Mouse (Mus musculus) embryonic facial prominence, embryonic 10.5 days (tissue): ENCODE data around the gene Trdmt1. TPM values are rescaled to one million over a fixed set of nuclear protein-coding genes. Genes with fewer than 3 reads are reported as not detected.

Experiments
- DNase-seq: peaks from one replicate; pipeline ENCODE4 v3.0.0-alpha.2; 2017; ENCODE audit warnings: low spot score
- H3K27ac ChIP-seq: fragments of 300-500 bp; sonication (generic); replicated peaks from 2 replicates; pipeline ENCODE4 v1.5.1; 2016; ENCODE audit warnings: mild to moderate bottlenecking
- H3K27me3 ChIP-seq: fragments of 300-500 bp; sonication (generic); replicated peaks from 2 replicates; pipeline ENCODE4 v1.6.1; 2016; ENCODE audit warnings: low read depth, mild to moderate bottlenecking; ENCODE audit not compliant: poor library complexity, severe bottlenecking
- H3K36me3 ChIP-seq: fragments of 300-500 bp; sonication (generic); replicated peaks from 2 replicates; pipeline ENCODE4 v1.6.1; 2016; ENCODE audit warnings: mild to moderate bottlenecking, moderate library complexity
- H3K4me1 ChIP-seq: fragments of 300-500 bp; sonication (generic); 2 replicates; pipeline ENCODE4 v1.6.1; 2016
- H3K4me3 ChIP-seq: fragments of 300-500 bp; sonication (generic); 2 replicates; pipeline ENCODE4 v1.5.1; 2016; ENCODE audit warnings: mild to moderate bottlenecking, moderate library complexity
- H3K9me3 ChIP-seq: fragments of 300-500 bp; sonication (generic); 2 replicates; pipeline ENCODE4 v1.6.1; 2016; ENCODE audit warnings: mild to moderate bottlenecking
- WGBS: fragments of 180-500 bp; shearing (Covaris S2); methylation state at CpG from one replicate; pipeline ENCODE4 v1.1.7; 2016; 5-methylcytosine and 5-hydroxymethylcytosine counted together
- polyA plus RNA-seq: library from polyadenylated mRNA; unstranded; fragments of >200 nt; fragmentation: Nextera tagmentation; extraction: Ambion mirVana; gene quantifications from 2 replicates; pipeline ENCODE4 v1.2.1, GENCODE M21; 2016

The Trdmt1 gene
- polyA plus RNA-seq, 1 experiment from 2014 or later = 7.5 TPM

DNA sequence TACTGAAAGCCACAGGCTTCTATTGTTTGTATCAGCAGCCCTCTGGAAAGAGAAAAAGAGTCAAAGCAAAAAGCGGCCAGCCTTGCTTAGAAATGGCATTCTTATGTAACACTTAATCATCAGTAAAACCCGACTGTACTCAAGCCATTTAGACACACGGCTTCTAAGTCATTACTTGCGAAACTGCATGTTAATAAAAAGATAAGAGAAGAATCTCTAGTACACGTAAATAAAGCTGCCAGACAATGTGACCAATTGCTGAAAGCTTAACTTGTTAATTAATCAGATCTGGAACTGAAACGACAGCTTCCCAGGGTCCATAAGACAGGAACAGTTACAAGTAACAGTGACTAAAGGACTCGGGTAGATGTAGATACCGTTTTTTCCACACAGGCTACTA, 22.4 kb downstream of the Trdmt1 start:
- peaks cover 6% of the 10 kb centered on the region; the same call in 1 of the 2 replicates for H3K36me3 ChIP-seq
- 0 out of 2 replicates have a peak, but pooled peaks cover 4% of the 10 kb centered on the region for H3K4me1 ChIP-seq
- H3K27ac ChIP-seq = no peak overlapping the region
- 68% methylated on average over 8 of the region's 8 CpGs for WGBS
- no peak for DNase-seq
- no peaks in the 10 kb centered on the region for H3K27me3 ChIP-seq
- H3K9me3 ChIP-seq = no peaks in the 10 kb centered on the region
- H3K4me3 ChIP-seq = no peak overlapping the region

- Histone ChIP-seq H3K27me3 (no peaks in the 10 kb centered on the region), H3K36me3 (peaks cover 6% of the 10 kb centered on the region; the same call in 1 of the 2 replicates), H3K4me3 (no peak overlapping the region), H3K9me3 (no peaks in the 10 kb centered on the region), H3K27ac (0 out of 2 replicates have a peak overlapping the region, but pooled peaks have one; percentile 14), H3K4me1 (0 out of 2 replicates have a peak, but pooled peaks cover 3% of the 10 kb centered on the region)
- WGBS = 52% methylated on average over 4 of the region's 4 CpGs
- DNase-seq = no peak
Observed at GRCm38 (mm10) chr2:13514949-13515348, 29.5 kb downstream of the Trdmt1 start.

GRCm38 (mm10) chr2:13502717-13503116, 41.8 kb downstream of the Trdmt1 start:
- no peak for DNase-seq

DNA sequence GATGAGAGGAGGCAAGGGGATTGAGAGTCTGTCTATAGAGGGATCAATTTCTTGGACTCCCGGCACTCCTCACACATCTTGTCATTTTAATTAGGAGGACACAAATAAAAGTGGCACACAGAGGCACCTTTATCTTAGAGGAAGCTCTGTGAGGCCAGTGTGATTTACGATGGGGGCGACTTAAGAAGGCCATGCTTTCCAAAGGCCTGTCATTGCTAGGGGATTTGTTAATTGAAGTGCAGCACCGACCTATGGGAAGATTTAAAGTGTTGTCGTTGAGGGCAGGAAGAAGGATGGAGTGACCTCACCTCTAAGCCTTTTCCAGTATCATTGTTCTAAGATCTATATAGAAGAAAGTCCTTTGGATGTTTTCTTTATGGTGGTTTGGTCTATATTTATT, 42.9 kb downstream of the Trdmt1 start:
- no peaks in the 10 kb centered on the region for H3K9me3 ChIP-seq
- no peak overlapping the region for H3K27ac ChIP-seq

More at GRCm38 (mm10) chr2:13502717-13503116, 41.8 kb downstream of the Trdmt1 start:
- Histone ChIP-seq H3K4me3 (no peak overlapping the region), H3K27ac (no peak overlapping the region), H3K36me3 (no peaks in the 10 kb centered on the region), H3K9me3 (no peaks in the 10 kb centered on the region), H3K27me3 (no peaks in the 10 kb centered on the region), H3K4me1 (no peaks in the 10 kb centered on the region)
- WGBS = 97% methylated on average over 2 of the region's 2 CpGs

GRCm38 (mm10) chr2:13500298-13500999, 44.0 kb downstream of the Trdmt1 start:
- no peaks in the 10 kb centered on the region for H3K9me3 ChIP-seq
- no peaks in the 10 kb centered on the region for H3K36me3 ChIP-seq
- DNase-seq = no peak
- H3K4me3 ChIP-seq = no peak overlapping the region
- H3K4me1 ChIP-seq = no peaks in the 10 kb centered on the region
- 66% methylated on average over 5 of the region's 5 CpGs for WGBS
- no peak overlapping the region for H3K27ac ChIP-seq
- H3K27me3 ChIP-seq = no peaks in the 10 kb centered on the region

More for the DNA sequence above, 42.9 kb downstream of the Trdmt1 start:
- H3K27me3 ChIP-seq = no peaks in the 10 kb centered on the region
- H3K36me3 ChIP-seq = no peaks in the 10 kb centered on the region
- H3K4me3 ChIP-seq = no peak overlapping the region
- DNase-seq = no peak
- WGBS = 56% methylated on average over 5 of the region's 5 CpGs
- H3K4me1 ChIP-seq = no peaks in the 10 kb centered on the region

GRCm38 (mm10) chr2:13499196-13499595, 45.3 kb downstream of the Trdmt1 start:
- 83% methylated on average over 7 of the region's 7 CpGs for WGBS
- H3K9me3 ChIP-seq = no peaks in the 10 kb centered on the region
- H3K27me3 ChIP-seq = no peaks in the 10 kb centered on the region
- H3K27ac ChIP-seq = no peak overlapping the region
- H3K36me3 ChIP-seq = no peaks in the 10 kb centered on the region
- no peaks in the 10 kb centered on the region for H3K4me1 ChIP-seq
- no peak for DNase-seq
- no peak overlapping the region for H3K4me3 ChIP-seq

DNA sequence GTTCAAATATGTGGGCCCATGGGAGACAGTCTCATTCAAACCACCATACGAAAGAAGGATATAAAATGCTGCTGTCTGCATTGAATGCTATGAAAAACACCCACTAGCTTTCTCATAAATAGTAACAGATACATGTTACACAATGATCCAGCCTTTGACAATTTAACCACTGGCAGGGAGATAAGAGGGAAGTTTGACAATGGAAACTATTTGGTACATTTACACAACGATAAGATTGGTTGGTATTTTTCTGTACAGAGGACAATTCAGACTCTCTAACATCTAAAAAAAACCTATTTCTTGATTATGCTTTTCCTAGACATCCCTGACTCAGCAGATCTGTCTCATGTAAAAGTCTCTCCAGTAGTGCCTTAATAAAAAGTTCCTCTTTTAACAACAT, 48.4 kb downstream of the Trdmt1 start:
- WGBS = 83% methylated on average over 2 of the region's 2 CpGs
- no peak overlapping the region for H3K27ac ChIP-seq
- DNase-seq = no peak
- H3K36me3 ChIP-seq = no peaks in the 10 kb centered on the region
- H3K4me3 ChIP-seq = no peak overlapping the region
- no peaks in the 10 kb centered on the region for H3K27me3 ChIP-seq
- H3K4me1 ChIP-seq = peaks cover 10% of the 10 kb centered on the region
- H3K9me3 ChIP-seq = no peaks in the 10 kb centered on the region

DNA sequence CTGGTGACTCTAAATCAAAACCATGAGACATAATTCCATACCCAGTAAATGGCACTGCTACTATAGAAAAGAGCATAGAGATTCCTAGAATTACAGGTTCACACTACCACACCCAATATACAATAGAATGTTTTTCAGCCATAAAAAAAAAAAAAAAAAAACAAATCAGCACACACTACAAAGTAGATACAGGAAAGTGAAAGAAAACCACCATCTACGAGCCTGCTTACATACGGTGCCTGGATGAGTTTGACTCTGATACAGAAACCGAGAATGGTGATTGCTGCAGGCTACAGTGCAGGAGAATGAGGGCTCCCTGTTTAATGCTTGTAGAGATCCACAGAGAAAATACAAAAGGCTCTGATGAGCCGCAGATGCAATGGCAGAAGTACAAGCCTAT, 51.5 kb downstream of the Trdmt1 start:
- no peaks in the 10 kb centered on the region for H3K9me3 ChIP-seq
- no peak for DNase-seq
- WGBS = 71% methylated on average over 4 of the region's 4 CpGs
- H3K27ac ChIP-seq = no peak overlapping the region
- no peaks in the 10 kb centered on the region for H3K36me3 ChIP-seq
- H3K27me3 ChIP-seq = no peaks in the 10 kb centered on the region
- peaks cover 10% of the 10 kb centered on the region for H3K4me1 ChIP-seq
- H3K4me3 ChIP-seq = no peak overlapping the region

- peaks cover 10% of the 10 kb centered on the region for H3K4me1 ChIP-seq
- no peaks in the 10 kb centered on the region for H3K36me3 ChIP-seq
- 33% methylated on average over 8 of the region's 8 CpGs for WGBS
- H3K4me3 ChIP-seq = no peak within 1 kb of the TSS
- H3K27ac ChIP-seq = no peak within 1 kb of the TSS
- DNase-seq = peak; percentile 18
- H3K27me3 ChIP-seq = no peaks in the 10 kb centered on the region
- H3K9me3 ChIP-seq = no peaks in the 10 kb centered on the region
Observed at GRCm38 (mm10) chr2:13491734-13492133, 52.7 kb downstream of the Trdmt1 start, which contains the start of gene Cubn. Gene Cubn, minus strand, starts transcription at chr2:13491813.

GRCm38 (mm10) chr2:13490480-13490879, 54.0 kb downstream of the Trdmt1 start:
- no peak for DNase-seq
- no peak overlapping the region for H3K27ac ChIP-seq

GRCm38 (mm10) chr2:13486470-13486869, 58.0 kb downstream of the Trdmt1 start:
- WGBS = 82% methylated on average over 8 of the region's 8 CpGs
- no peak for DNase-seq

More at GRCm38 (mm10) chr2:13490480-13490879, 54.0 kb downstream of the Trdmt1 start:
- WGBS = 94% methylated on average over 2 of the region's 2 CpGs
- no peak overlapping the region for H3K4me3 ChIP-seq
- peaks cover 10% of the 10 kb centered on the region for H3K4me1 ChIP-seq
- H3K27me3 ChIP-seq = no peaks in the 10 kb centered on the region
- H3K9me3 ChIP-seq = no peaks in the 10 kb centered on the region
- no peaks in the 10 kb centered on the region for H3K36me3 ChIP-seq

GRCm38 (mm10) chr2:13484566-13484965, 59.9 kb downstream of the Trdmt1 start:
- Histone ChIP-seq H3K27ac (no peak overlapping the region), H3K4me3 (no peak overlapping the region), H3K27me3 (no peaks in the 10 kb centered on the region), H3K4me1 (no peaks in the 10 kb centered on the region), H3K9me3 (no peaks in the 10 kb centered on the region), H3K36me3 (no peaks in the 10 kb centered on the region)
- 81% methylated on average over 3 of the region's 3 CpGs for WGBS
- no peak for DNase-seq

More at GRCm38 (mm10) chr2:13486470-13486869, 58.0 kb downstream of the Trdmt1 start:
- H3K27ac ChIP-seq = no peak overlapping the region
- H3K4me3 ChIP-seq = no peak overlapping the region
- H3K36me3 ChIP-seq = no peaks in the 10 kb centered on the region
- no peaks in the 10 kb centered on the region for H3K9me3 ChIP-seq
- H3K4me1 ChIP-seq = peaks cover 2% of the 10 kb centered on the region
- H3K27me3 ChIP-seq = no peaks in the 10 kb centered on the region

DNA sequence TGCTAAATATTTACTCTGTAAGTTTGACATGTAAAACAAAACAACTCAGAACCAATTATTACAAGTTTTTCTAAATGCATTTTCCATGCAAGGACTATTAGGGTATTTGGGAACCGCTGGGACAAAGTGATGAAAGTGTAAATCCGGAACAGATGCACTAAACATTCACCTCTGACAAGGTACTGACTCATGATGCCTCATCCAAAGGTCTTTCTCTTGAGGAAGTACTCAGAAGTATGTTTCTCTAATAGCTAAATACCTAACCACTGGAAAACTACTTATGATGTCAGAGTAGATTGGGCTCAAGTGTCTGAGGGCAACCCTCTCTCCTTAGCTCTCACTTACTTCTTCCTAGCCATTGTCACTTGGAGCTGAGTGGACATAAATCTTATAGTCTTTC, 63.7 kb downstream of the Trdmt1 start:
- Histone ChIP-seq H3K4me3 (no peak overlapping the region), H3K27me3 (no peaks in the 10 kb centered on the region), H3K27ac (no peak overlapping the region), H3K4me1 (no peaks in the 10 kb centered on the region), H3K9me3 (no peaks in the 10 kb centered on the region), H3K36me3 (no peaks in the 10 kb centered on the region)
- DNase-seq = no peak
- 91% methylated on average over 2 of the region's 2 CpGs for WGBS
